In genomic region chr16:64884420-64884838, GRCm38 (mm10) we compare ENCODE assay signal across 10 mouse cellular contexts. TPM values are rescaled to one million over a fixed set of nuclear protein-coding genes. Genes with fewer than 3 reads are reported as not detected.
A peak's percentile ranks its signal among the peaks of the same experiment; 100 is the strongest.
DNase-seq lines count a peak whose midpoint lies in the region; ATAC-seq and TF ChIP-seq lines count a peak whose summit lies in the region.
"Had no signal": no experiment of that assay in that cellular context is flagged by ENCODE, and none has a peak within 500 bp of the region (broad histone marks: within the 10 kb centered on the region; RNA-seq: fewer than 3 reads in every experiment).

No protein-coding gene starts in this region.

- no peaks in the 10 kb centered on the region for H3K9me3 ChIP-seq in heart, embryonic 11.5 days (replicated peaks; ENCODE audit: control insufficient read depth, low read length)
- no peaks in the 10 kb centered on the region for H3K9me3 ChIP-seq in heart, embryonic 10.5 days
- peaks cover 7% of the 10 kb centered on the region; the same call in 1 of the 2 replicates for H3K9me3 ChIP-seq in lung, embryonic 16.5 days (ENCODE audit: control insufficient read depth, low read length)
- no peaks in the 10 kb centered on the region for H3K9me3 ChIP-seq in stomach, embryonic 15.5 days
- H3K9me3 ChIP-seq: neural tube, embryonic 13.5 days had no signal

- no peaks in the 10 kb centered on the region for H3K36me3 ChIP-seq in heart, embryonic 11.5 days (ENCODE audit: control insufficient read depth, insufficient read depth, low read length)
- H3K36me3 ChIP-seq in heart, embryonic 10.5 days, result no peaks in the 10 kb centered on the region
- no peaks in the 10 kb centered on the region for H3K36me3 ChIP-seq in lung, embryonic 16.5 days (ENCODE audit: control insufficient read depth, insufficient read depth, low read length)
- H3K36me3 ChIP-seq in stomach, embryonic 15.5 days, result no peaks in the 10 kb centered on the region
- H3K36me3 ChIP-seq: neural tube, embryonic 13.5 days had no signal

- 12% methylated on average over 3 of the region's 3 CpGs for WGBS in heart, embryonic 11.5 days (ENCODE audit: insufficient replicate concordance)
- WGBS in heart, embryonic 10.5 days, result 23% methylated on average over 3 of the region's 3 CpGs
- 19% methylated on average over 3 of the region's 3 CpGs for WGBS in lung, embryonic 16.5 days
- 9% methylated on average over 3 of the region's 3 CpGs for WGBS in stomach, embryonic 15.5 days

- TF ChIP-seq CTCF in bone marrow macrophage, adult 2 months (IDR thresholded peaks at IDR 0.05; ENCODE audit: low read depth, low read length), result no peak

- TF ChIP-seq POLR2A in bone marrow macrophage, adult 2 months (IDR thresholded peaks at IDR 0.05; ENCODE audit: borderline replicate concordance, low read depth, low read length), result no peak

- peak overlapping the region; percentile 5; the same call in 1 of the 2 replicates for H3K27ac ChIP-seq in heart, embryonic 11.5 days (ENCODE audit: low read depth, low read length)
- no peak overlapping the region for H3K27ac ChIP-seq in heart, embryonic 10.5 days
- no peak overlapping the region for H3K27ac ChIP-seq in lung, embryonic 16.5 days (ENCODE audit: low read length)
- H3K27ac ChIP-seq in bone marrow macrophage, adult 2 months (ENCODE audit: insufficient read depth, low read depth, low read length), result peak overlapping the region; percentile 44
- peak overlapping the region; percentile 41; the same call in 1 of the 2 replicates for H3K27ac ChIP-seq in stomach, embryonic 15.5 days
- H3K27ac ChIP-seq: neural tube, embryonic 13.5 days had no signal

- ATAC-seq in heart, embryonic 11.5 days (replicated peaks; ENCODE audit: insufficient number of reproducible peaks, low FRiP score, low TSS enrichment), result no peak; the same call in 1 of the 2 replicates
- peak; percentile 51; the same call in 1 of the 2 replicates for ATAC-seq in lung, embryonic 16.5 days (ENCODE audit: low read depth)
- ATAC-seq in stomach, embryonic 15.5 days (ENCODE audit: insufficient read depth, low FRiP score, low read depth), result no peak; the same call in 1 of the 2 replicates

- no peak overlapping the region for H3K4me3 ChIP-seq in heart, embryonic 11.5 days (ENCODE audit: low read depth, low read length)
- H3K4me3 ChIP-seq in heart, embryonic 10.5 days, result no peak overlapping the region
- no peak overlapping the region for H3K4me3 ChIP-seq in lung, embryonic 16.5 days (ENCODE audit: low read length)
- H3K4me3 ChIP-seq in bone marrow macrophage, adult 2 months (ENCODE audit: insufficient read depth, low read length), result no peak overlapping the region
- H3K4me3 ChIP-seq in stomach, embryonic 15.5 days (replicated peaks), result no peak overlapping the region
- H3K4me3 ChIP-seq: neural tube, embryonic 13.5 days had no signal

- H3K27me3 ChIP-seq in heart, embryonic 11.5 days (ENCODE audit: control insufficient read depth, insufficient read depth, low read length), result no peaks in the 10 kb centered on the region
- no peaks in the 10 kb centered on the region for H3K27me3 ChIP-seq in heart, embryonic 10.5 days (ENCODE audit: insufficient read depth, poor library complexity, severe bottlenecking)
- H3K27me3 ChIP-seq in lung, embryonic 16.5 days (ENCODE audit: control insufficient read depth, insufficient read depth, low read depth, low read length), result no peaks in the 10 kb centered on the region
- H3K27me3 ChIP-seq in stomach, embryonic 15.5 days (replicated peaks), result no peaks in the 10 kb centered on the region
- H3K27me3 ChIP-seq: neural tube, embryonic 13.5 days had no signal

- no peak for DNase-seq in heart, embryonic 10.5 days (ENCODE audit: low spot score)
- no peak for DNase-seq in lung, postnatal 4 days
- DNase-seq in urinary bladder, postnatal 14 days (ENCODE audit: low spot score), result no peak
- no peak for DNase-seq in right cerebral cortex, postnatal 14 days
- DNase-seq: lung, postnatal 10 days had no signal

- H3K4me2 ChIP-seq in heart, embryonic 11.5 days, result peak overlapping the region; percentile 6; the same call in 1 of the 2 replicates
- no peak overlapping the region for H3K4me2 ChIP-seq in lung, embryonic 16.5 days (ENCODE audit: low read depth, low read length)
- no peak overlapping the region; the same call in 1 of the 2 replicates for H3K4me2 ChIP-seq in stomach, embryonic 15.5 days
- H3K4me2 ChIP-seq: neural tube, embryonic 13.5 days had no signal

- no peaks in the 10 kb centered on the region for H3K4me1 ChIP-seq in heart, embryonic 11.5 days (ENCODE audit: control insufficient read depth, insufficient read depth, low read length)
- peaks cover 12% of the 10 kb centered on the region for H3K4me1 ChIP-seq in heart, embryonic 10.5 days
- H3K4me1 ChIP-seq in lung, embryonic 16.5 days (replicated peaks; ENCODE audit: control insufficient read depth, insufficient read depth, low read length), result peaks cover 6% of the 10 kb centered on the region
- H3K4me1 ChIP-seq in bone marrow macrophage, adult 2 months (ENCODE audit: control insufficient read depth, insufficient read depth, low read length), result peaks cover 7% of the 10 kb centered on the region
- 0 out of 2 replicates have a peak, but pooled peaks cover 5% of the 10 kb centered on the region for H3K4me1 ChIP-seq in stomach, embryonic 15.5 days

- no peak overlapping the region for H3K9ac ChIP-seq in heart, embryonic 11.5 days (ENCODE audit: low read depth, low read length)
- no peak overlapping the region for H3K9ac ChIP-seq in lung, embryonic 16.5 days (ENCODE audit: low read length)
- no peak overlapping the region for H3K9ac ChIP-seq in stomach, embryonic 15.5 days
- H3K9ac ChIP-seq: neural tube, embryonic 13.5 days had no signal

RNA-seq across cellular contexts. Expression of gene Cggbp1, which starts 32.6 kb away (rescaled TPM):
- 70.1 and 87.0 TPM in 2 replicates for polyA plus RNA-seq in heart, embryonic 11.5 days (2014; fragmentation: Nextera tagmentation; extraction: Ambion mirVana)
- 63.7 and 67.6 TPM in 2 replicates for polyA plus RNA-seq in heart, embryonic 10.5 days (2016; fragmentation: Nextera tagmentation; extraction: Ambion mirVana)
- polyA plus RNA-seq in lung, embryonic 16.5 days (2015; fragmentation: Nextera tagmentation; extraction: Ambion mirVana), result 87.9 and 92.0 TPM in 2 replicates
- 76.4 and 84.7 TPM in 2 replicates for polyA plus RNA-seq in bone marrow macrophage, adult 2 months (2012; ENCODE audit: insufficient read depth, insufficient read length, missing spikeins)
- polyA plus RNA-seq in stomach, embryonic 15.5 days (2015; fragmentation: Nextera tagmentation; extraction: Ambion mirVana), result 66.1 and 66.8 TPM in 2 replicates

RNA-seq across cellular contexts. Expression of gene Zfp654, which starts 33.0 kb away (rescaled TPM):
- 6.9 and 9.3 TPM in 2 replicates for polyA plus RNA-seq in heart, embryonic 11.5 days (2014; fragmentation: Nextera tagmentation; extraction: Ambion mirVana)
- polyA plus RNA-seq in heart, embryonic 10.5 days (2016; fragmentation: Nextera tagmentation; extraction: Ambion mirVana), result 6.6 and 7.0 TPM in 2 replicates
- 5.9 and 7.0 TPM in 2 replicates for polyA plus RNA-seq in lung, embryonic 16.5 days (2015; fragmentation: Nextera tagmentation; extraction: Ambion mirVana)
- polyA plus RNA-seq in bone marrow macrophage, adult 2 months (2012; ENCODE audit: insufficient read depth, insufficient read length, missing spikeins), result 7.5 and 7.9 TPM in 2 replicates
- polyA plus RNA-seq in stomach, embryonic 15.5 days (2015; fragmentation: Nextera tagmentation; extraction: Ambion mirVana), result 5.8 and 6.3 TPM in 2 replicates

Comparison
In these comparisons a context has a peak if more than half of its experiments do, and no peak if none do; other contexts are left out.
1. H3K27ac ChIP-seq: peak in heart, embryonic 11.5 days (single experiment), bone marrow macrophage, adult 2 months (single experiment) and stomach, embryonic 15.5 days (single experiment); none in heart, embryonic 10.5 days (single experiment) and lung, embryonic 16.5 days (single experiment).